Mouse (Mus musculus) c-Kit-negative CD71-positive TER-119-positive erythroid progenitor cells, embryonic 14.5 days (primary cell): ENCODE measurements around the gene 2310033P09Rik.
A peak's percentile ranks its signal among the peaks of the same experiment; 100 is the strongest.
"Not testable (repeated sequence)": the region's sequence is repeated elsewhere in the genome, so short reads cannot be mapped to it uniquely, and the experiment has no call there.

Experiments used
- DNase-seq: peaks from one replicate; pipeline ENCODE4 v3.0.0-alpha.2; 2013; ENCODE audit warnings: low read depth, low spot score

The 2310033P09Rik gene

GRCm38 (mm10) chr11:59201216-59202002, 6.7 kb upstream of the 2310033P09Rik start:
- no peak for DNase-seq

GRCm38 (mm10) chr11:59202081-59202995, 5.8 kb upstream of the 2310033P09Rik start, which contains the start of gene Mrpl55:
TSS of gene Mrpl55 (plus strand) at chr11:59202486.
- peak; percentile 87 for DNase-seq

GRCm38 (mm10) chr11:59209003-59209441, 901 bp downstream of the 2310033P09Rik start:
- DNase-seq: peak; percentile 72

- DNase-seq: no peak
Observed at GRCm38 (mm10) chr11:59209580-59209979, 1.5 kb downstream of the 2310033P09Rik start.

GRCm38 (mm10) chr11:59210020-59210419, 1.9 kb downstream of the 2310033P09Rik start:
- DNase-seq: no peak

GRCm38 (mm10) chr11:59211561-59211960, 3.4 kb downstream of the 2310033P09Rik start:
- not testable (repeated sequence) for DNase-seq

GRCm38 (mm10) chr11:59212320-59212719, 4.2 kb downstream of the 2310033P09Rik start:
- DNase-seq: not testable (repeated sequence)

- DNase-seq: no peak
Observed at GRCm38 (mm10) chr11:59212892-59213494, 4.9 kb downstream of the 2310033P09Rik start.

GRCm38 (mm10) chr11:59216955-59217354, 8.8 kb downstream of the 2310033P09Rik start:
- DNase-seq: no peak

- no peak for DNase-seq
Observed at GRCm38 (mm10) chr11:59218389-59218998, 10.4 kb downstream of the 2310033P09Rik start.

- no peak for DNase-seq
Observed at GRCm38 (mm10) chr11:59219064-59219463, 10.9 kb downstream of the 2310033P09Rik start.

- no peak for DNase-seq
Observed at GRCm38 (mm10) chr11:59221604-59222003, 13.5 kb downstream of the 2310033P09Rik start.

GRCm38 (mm10) chr11:59222306-59222705, 14.2 kb downstream of the 2310033P09Rik start:
- DNase-seq: no peak

GRCm38 (mm10) chr11:59224025-59224424, 15.9 kb downstream of the 2310033P09Rik start:
- no peak for DNase-seq

- no peak for DNase-seq
Observed at GRCm38 (mm10) chr11:59224470-59224869, 16.3 kb downstream of the 2310033P09Rik start.

- DNase-seq: no peak
Observed at GRCm38 (mm10) chr11:59225167-59225566, 17.0 kb downstream of the 2310033P09Rik start.

- no peak for DNase-seq
Observed at GRCm38 (mm10) chr11:59226251-59226650, 18.1 kb downstream of the 2310033P09Rik start.

- DNase-seq: no peak
Observed at GRCm38 (mm10) chr11:59226787-59227603, 18.9 kb downstream of the 2310033P09Rik start.

- no peak for DNase-seq
Observed at GRCm38 (mm10) chr11:59227604-59228121, 19.5 kb downstream of the 2310033P09Rik start.
